Mouse (Mus musculus): ENCODE results near the gene Bmpr1b. TPM values are rescaled to one million over a fixed set of nuclear protein-coding genes. Genes with fewer than 3 reads are reported as not detected.

Bmpr1b gene
- total and polyA plus RNA-seq, 3 experiments = 0.04 TPM; not detected in 1

DNA sequence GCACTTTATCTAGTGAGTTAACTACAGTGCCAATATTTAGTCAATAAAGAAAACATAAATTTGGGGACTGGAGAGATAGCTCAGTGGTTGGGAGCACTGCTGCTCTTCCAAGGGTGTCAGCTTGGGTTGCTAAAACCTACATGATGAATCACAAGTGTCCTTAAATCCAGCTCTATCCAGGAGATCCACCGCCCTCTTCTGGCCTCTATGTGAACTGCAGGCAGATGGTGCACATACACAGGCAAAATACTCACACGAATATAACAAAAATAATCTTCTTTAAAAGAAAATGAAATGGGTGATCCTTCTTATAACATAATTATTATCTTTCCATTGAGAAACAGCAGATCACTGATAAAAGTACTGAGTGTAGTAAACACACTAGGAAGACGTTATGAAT is 268.9 kb downstream of the Bmpr1b start:
- TF ChIP-seq BHLHE40 (IDR thresholded peaks at IDR 0.05; ENCODE audit: low read depth, low read length) (no peak), CTCF (conservative IDR thresholded peaks at IDR 0.05 in 1 of 2, IDR thresholded peaks at IDR 0.05 in 1 of 2; ENCODE audit: low read depth in 2 of 2, low read length in 2 of 2) (peak; percentile 37 to 41; a peak in 3 of 4 replicates)
- H3K9ac ChIP-seq (ENCODE audit: insufficient read depth, low read depth) = no peak overlapping the region
- no peak overlapping the region for H3K4me3 ChIP-seq (replicated peaks in 1 of 3; ENCODE audit: low read depth in 2 of 3, low read length in 2 of 3, poor library complexity in 1 of 3)
- peaks cover 4% of the 10 kb centered on the region for H3K9me3 ChIP-seq (replicated peaks; ENCODE audit: low read length)
- no peak overlapping the region for H3K27ac ChIP-seq (ENCODE audit: insufficient read depth, low read depth)
- no peaks in the 10 kb centered on the region for H3K36me3 ChIP-seq (replicated peaks in 1 of 2; ENCODE audit: control insufficient read depth in 1 of 2, insufficient read depth in 1 of 2, low read length in 1 of 2)
- H3K4me2 ChIP-seq (ENCODE audit: insufficient read depth, low read depth, poor library complexity, severe bottlenecking) = no peak overlapping the region
- no peaks in the 10 kb centered on the region for H3K27me3 ChIP-seq (replicated peaks)
- no peaks in the 10 kb centered on the region for H3K4me1 ChIP-seq (ENCODE audit: control insufficient read depth in 1 of 2, insufficient read depth in 2 of 2)
- in situ Hi-C loops (cut with MboI; ENCODE audit: low pct_ligation_motif_present, low pct_unique_long_range_greater_than_20kb, low sequenced_read_pairs) = no loop called here
- dilution Hi-C loops (cut with MboI; ENCODE audit: extremely low pct_ligation_motif_present, extremely low pct_unique_long_range_greater_than_20kb, low sequenced_read_pairs) = no loop called here
- DNase-seq (ENCODE audit: extremely low read depth) = peak; percentile 12
- no peaks in the 10 kb centered on the region for H3K79me2 ChIP-seq (replicated peaks; ENCODE audit: control insufficient read depth, extremely low read depth, insufficient read depth, poor library complexity, severe bottlenecking)

DNA sequence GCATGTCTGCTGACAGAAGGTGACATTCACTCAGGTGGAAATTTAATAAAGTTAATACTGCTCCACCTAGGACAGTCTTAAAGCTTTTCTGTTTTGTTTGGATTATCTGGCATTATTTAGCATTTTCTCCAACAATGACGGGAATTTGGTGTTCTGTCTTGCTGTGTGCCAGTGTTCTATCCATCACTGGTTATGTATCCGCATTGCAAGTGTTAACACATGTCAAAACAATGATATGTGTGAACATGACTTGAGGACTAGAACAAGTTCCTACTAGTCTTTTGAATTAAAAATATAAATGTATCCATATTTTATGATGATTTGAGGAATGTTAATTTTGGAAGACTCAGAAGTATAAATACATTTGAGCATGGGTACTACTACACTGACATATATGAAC is 269.7 kb downstream of the Bmpr1b start:
- no peaks in the 10 kb centered on the region for H3K36me3 ChIP-seq (replicated peaks in 1 of 2; ENCODE audit: control insufficient read depth in 1 of 2, insufficient read depth in 1 of 2, low read length in 1 of 2)
- H3K4me1 ChIP-seq (ENCODE audit: control insufficient read depth in 1 of 2, insufficient read depth in 2 of 2) = no peaks in the 10 kb centered on the region
- TF ChIP-seq POLR2AphosphoS2 (IDR thresholded peaks at IDR 0.05; ENCODE audit: low read depth, low read length) = no peak
- TF ChIP-seq CHD2 (IDR thresholded peaks at IDR 0.05; ENCODE audit: low read length) = no peak
- no peak for TF ChIP-seq BHLHE40 (IDR thresholded peaks at IDR 0.05; ENCODE audit: low read depth, low read length)
- no peak for TF ChIP-seq MAZ (IDR thresholded peaks at IDR 0.05; ENCODE audit: low read depth, low read length)
- TF ChIP-seq CTCF (conservative IDR thresholded peaks at IDR 0.05 in 1 of 2, IDR thresholded peaks at IDR 0.05 in 1 of 2; ENCODE audit: low read depth in 2 of 2, low read length in 2 of 2) = no peak
- TF ChIP-seq MEF2A (IDR thresholded peaks at IDR 0.05; ENCODE audit: borderline replicate concordance, low read depth, low read length) = no peak
- TF ChIP-seq PAX5 (IDR thresholded peaks at IDR 0.05; ENCODE audit: low read length) = no peak
- TF ChIP-seq JUN (IDR thresholded peaks at IDR 0.05; ENCODE audit: insufficient read depth, low read depth, low read length) = no peak
- TF ChIP-seq E2F4 (IDR thresholded peaks at IDR 0.05; ENCODE audit: insufficient replicate concordance, low read depth, low read length) = no peak
- no peak for TF ChIP-seq CHD1 (IDR thresholded peaks at IDR 0.05; ENCODE audit: low read depth, low read length)
- TF ChIP-seq MAFK (IDR thresholded peaks at IDR 0.05; ENCODE audit: insufficient replicate concordance, low read length) = no peak
- no peak for TF ChIP-seq SIN3A (IDR thresholded peaks at IDR 0.05; ENCODE audit: low read length)
- TF ChIP-seq UBTF (IDR thresholded peaks at IDR 0.05; ENCODE audit: low read depth, low read length) = no peak
- no peak for TF ChIP-seq ZKSCAN1 (IDR thresholded peaks at IDR 0.05; ENCODE audit: borderline replicate concordance, low read depth, low read length)
- TF ChIP-seq HCFC1 (IDR thresholded peaks at IDR 0.05; ENCODE audit: low read depth, low read length) = no peak
- TF ChIP-seq ELF1 (IDR thresholded peaks at IDR 0.05; ENCODE audit: low read depth, low read length) = no peak
- no peak for TF ChIP-seq TCF12 (IDR thresholded peaks at IDR 0.05; ENCODE audit: low read depth, low read length)
- DNase-seq (ENCODE audit: extremely low read depth) = no peak
- no peak overlapping the region for H3K27ac ChIP-seq (ENCODE audit: insufficient read depth, low read depth)
- no peak overlapping the region for H3K9ac ChIP-seq (ENCODE audit: insufficient read depth, low read depth)
- no peak overlapping the region for H3K4me3 ChIP-seq (replicated peaks in 1 of 3; ENCODE audit: low read depth in 2 of 3, low read length in 2 of 3, poor library complexity in 1 of 3)
- H3K4me2 ChIP-seq (ENCODE audit: insufficient read depth, low read depth, poor library complexity, severe bottlenecking) = no peak overlapping the region
- no peaks in the 10 kb centered on the region for H3K27me3 ChIP-seq (replicated peaks)
- H3K79me2 ChIP-seq (replicated peaks; ENCODE audit: control insufficient read depth, extremely low read depth, insufficient read depth, poor library complexity, severe bottlenecking) = no peaks in the 10 kb centered on the region
- dilution Hi-C loops (cut with MboI; ENCODE audit: extremely low pct_ligation_motif_present, extremely low pct_unique_long_range_greater_than_20kb, low sequenced_read_pairs) = no loop called here
- in situ Hi-C loops (cut with MboI; ENCODE audit: low pct_ligation_motif_present, low pct_unique_long_range_greater_than_20kb, low sequenced_read_pairs) = no loop called here
- H3K9me3 ChIP-seq (replicated peaks; ENCODE audit: low read length) = peaks cover 4% of the 10 kb centered on the region

Measured in CH12.LX (cell line).